14 mouse cellular contexts compared by ENCODE assay signal in the genomic region with DNA sequence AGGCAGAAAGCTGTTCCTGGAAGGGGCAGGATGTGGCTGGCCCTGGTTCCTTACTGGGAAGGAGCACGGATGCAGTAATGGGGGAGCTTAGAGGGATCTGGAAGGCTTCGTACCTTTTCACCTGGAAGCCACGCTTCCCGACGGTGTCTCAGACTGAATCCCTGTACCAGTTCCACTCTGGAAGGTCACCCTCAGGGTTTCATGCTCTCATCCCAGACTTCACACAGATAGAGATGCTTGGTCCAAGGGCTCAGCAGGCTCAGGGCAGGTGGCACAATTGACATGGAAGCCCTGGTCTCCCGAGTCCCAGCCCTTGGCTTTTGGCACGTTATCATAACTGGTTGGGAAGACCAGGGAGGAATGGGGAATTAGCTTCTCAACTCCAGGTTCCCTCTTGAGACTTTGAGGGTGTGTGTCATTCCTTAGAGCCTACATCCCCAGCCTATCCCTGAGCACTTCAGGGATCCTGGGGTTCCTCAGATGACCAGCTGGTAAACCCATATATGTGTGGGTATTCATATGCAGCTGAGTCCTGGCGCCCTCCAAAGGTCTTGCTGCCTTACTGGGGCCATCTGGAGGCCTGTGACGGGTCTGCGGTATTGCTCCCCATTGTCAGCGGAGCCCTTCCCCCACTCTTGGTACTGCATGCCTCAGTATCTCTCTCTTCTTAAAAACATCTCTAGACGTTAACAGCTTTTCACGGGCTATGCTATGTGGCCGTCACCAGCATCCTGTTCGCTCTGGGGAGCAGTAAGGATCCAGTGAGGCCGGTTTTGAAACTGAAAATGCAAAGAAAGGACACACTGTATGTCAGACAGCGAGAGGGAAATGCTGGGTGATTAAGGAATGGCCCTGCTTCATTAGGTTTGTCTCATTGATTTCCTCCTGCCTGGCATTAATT. TPM values are rescaled to one million over a fixed set of nuclear protein-coding genes. Genes with fewer than 3 reads are reported as not detected.
DNase-seq lines count a peak whose midpoint lies in the region; ATAC-seq lines count a peak whose summit lies in the region.
"Had no signal": no experiment of that assay in that cellular context is flagged by ENCODE, and none has a peak within 500 bp of the region (broad histone marks: within the 10 kb centered on the region; RNA-seq: fewer than 3 reads in every experiment).

No protein-coding gene starts in this region.

- no peaks in the 10 kb centered on the region; the same call in 1 of the 2 replicates for H3K4me1 ChIP-seq in embryonic facial prominence, embryonic 14.5 days (ENCODE audit: control insufficient read depth, insufficient read depth, low read length)
- 0 out of 2 replicates have a peak, but pooled peaks cover 4% of the 10 kb centered on the region for H3K4me1 ChIP-seq in kidney, embryonic 16.5 days (ENCODE audit: insufficient read depth, low read length)
- H3K4me1 ChIP-seq: liver, embryonic 15.5 days had no signal

- H3K36me3 ChIP-seq in embryonic facial prominence, embryonic 14.5 days (ENCODE audit: control insufficient read depth, insufficient read depth, low read length): no peaks in the 10 kb centered on the region
- peaks cover 2% of the 10 kb centered on the region; the same call in 1 of the 2 replicates for H3K36me3 ChIP-seq in kidney, embryonic 16.5 days (ENCODE audit: insufficient read depth, low read length)
- H3K36me3 ChIP-seq: liver, embryonic 15.5 days had no signal

- no peaks in the 10 kb centered on the region for H3K9me3 ChIP-seq in embryonic facial prominence, embryonic 14.5 days (ENCODE audit: control insufficient read depth, low read length)
- H3K9me3 ChIP-seq in kidney, embryonic 16.5 days (ENCODE audit: low read length): no peaks in the 10 kb centered on the region
- H3K9me3 ChIP-seq: liver, embryonic 15.5 days had no signal

- H3K4me2 ChIP-seq in embryonic facial prominence, embryonic 14.5 days (ENCODE audit: low read depth, low read length): no peak overlapping the region
- no peak overlapping the region for H3K4me2 ChIP-seq in kidney, embryonic 16.5 days (replicated peaks; ENCODE audit: low read depth, low read length)
- H3K4me2 ChIP-seq: liver, embryonic 15.5 days had no signal

- H3K9ac ChIP-seq in embryonic facial prominence, embryonic 14.5 days (ENCODE audit: low read depth, low read length): no peak overlapping the region
- no peak overlapping the region for H3K9ac ChIP-seq in kidney, embryonic 16.5 days (replicated peaks; ENCODE audit: low read length)
- H3K9ac ChIP-seq: liver, embryonic 15.5 days had no signal

- ATAC-seq in embryonic facial prominence, embryonic 14.5 days (ENCODE audit: low read depth): 0 out of 2 replicates have a peak, but pooled peaks have one; percentile 33
- no peak for ATAC-seq in kidney, embryonic 16.5 days (ENCODE audit: low FRiP score, low TSS enrichment)

- 65% methylated on average over 17 of the region's 17 CpGs for WGBS in embryonic facial prominence, embryonic 14.5 days
- WGBS in kidney, embryonic 16.5 days: 78% methylated on average over 17 of the region's 17 CpGs

- no peaks in the 10 kb centered on the region for H3K27me3 ChIP-seq in embryonic facial prominence, embryonic 14.5 days (replicated peaks; ENCODE audit: control insufficient read depth, insufficient read depth, low read length)
- no peaks in the 10 kb centered on the region for H3K27me3 ChIP-seq in kidney, embryonic 16.5 days (ENCODE audit: insufficient read depth, low read length)
- H3K27me3 ChIP-seq: liver, embryonic 15.5 days had no signal

- H3K4me3 ChIP-seq in embryonic facial prominence, embryonic 14.5 days (ENCODE audit: low read depth, low read length): no peak overlapping the region
- no peak overlapping the region for H3K4me3 ChIP-seq in kidney, embryonic 16.5 days (ENCODE audit: low read length)
- H3K4me3 ChIP-seq: liver, embryonic 15.5 days had no signal

- DNase-seq in cerebellum, postnatal 10 days: peak; percentile 31 to 49
- no peak for DNase-seq in cerebellum, postnatal 4 days (ENCODE audit: low spot score in 2 of 2)
- peak; percentile 53 for DNase-seq in CD4-positive helper T cell, adult 2 months (ENCODE audit: low read depth, low spot score)
- no peak for DNase-seq in embryonic facial prominence, embryonic 14.5 days (ENCODE audit: low spot score)
- DNase-seq in induced T-regulatory cell, adult 2 months (ENCODE audit: low read depth): peak; percentile 54
- no peak for DNase-seq in heart, postnatal 14 days
- no peak for DNase-seq in right cerebral cortex, adult 18-20 months
- DNase-seq: adrenal gland, postnatal 10 days; heart, postnatal 4 days; kidney, postnatal 36 days; lung, postnatal 4 days; right cerebral cortex, postnatal 14 days had no signal

- H3K27ac ChIP-seq in embryonic facial prominence, embryonic 14.5 days (replicated peaks; ENCODE audit: low read depth, low read length): no peak overlapping the region
- no peak overlapping the region for H3K27ac ChIP-seq in kidney, embryonic 16.5 days (ENCODE audit: low read length)
- H3K27ac ChIP-seq: liver, embryonic 15.5 days had no signal

- intact Hi-C loops in heart, postnatal 14 days (cut with DNase I): no loop called here

RNA-seq across cellular contexts. Expression of a gene that starts 19.4 kb away (rescaled TPM):
- 4.0 and 4.1 TPM in 2 replicates for polyA plus RNA-seq in embryonic facial prominence, embryonic 14.5 days (2014; fragmentation: Nextera tagmentation; extraction: Ambion mirVana)
- 1 to 10 TPM; 3.9 to 4.2 TPM for total RNA-seq in heart, postnatal 14 days (2021)
- 20.9 and 26.4 TPM in 2 replicates for polyA plus RNA-seq in kidney, embryonic 16.5 days (2015; fragmentation: Nextera tagmentation; extraction: Ambion mirVana)

Comparison
In these comparisons a context has a peak if more than half of its experiments do, and no peak if none do; other contexts are left out.
1. DNase-seq: peak in cerebellum, postnatal 10 days (2 of 2), CD4-positive helper T cell, adult 2 months (single experiment) and induced T-regulatory cell, adult 2 months (single experiment); none in cerebellum, postnatal 4 days (0 of 2), embryonic facial prominence, embryonic 14.5 days (single experiment), heart, postnatal 14 days (0 of 2) and right cerebral cortex, adult 18-20 months (single experiment).